Mouse (Mus musculus): Measurements from ENCODE around the gene Tnnt2. TPM values are rescaled to one million over a fixed set of nuclear protein-coding genes. Genes with fewer than 3 reads are reported as not detected.

The Tnnt2 gene
- not detected in 2 replicates for polyA plus RNA-seq (2012)

DNA sequence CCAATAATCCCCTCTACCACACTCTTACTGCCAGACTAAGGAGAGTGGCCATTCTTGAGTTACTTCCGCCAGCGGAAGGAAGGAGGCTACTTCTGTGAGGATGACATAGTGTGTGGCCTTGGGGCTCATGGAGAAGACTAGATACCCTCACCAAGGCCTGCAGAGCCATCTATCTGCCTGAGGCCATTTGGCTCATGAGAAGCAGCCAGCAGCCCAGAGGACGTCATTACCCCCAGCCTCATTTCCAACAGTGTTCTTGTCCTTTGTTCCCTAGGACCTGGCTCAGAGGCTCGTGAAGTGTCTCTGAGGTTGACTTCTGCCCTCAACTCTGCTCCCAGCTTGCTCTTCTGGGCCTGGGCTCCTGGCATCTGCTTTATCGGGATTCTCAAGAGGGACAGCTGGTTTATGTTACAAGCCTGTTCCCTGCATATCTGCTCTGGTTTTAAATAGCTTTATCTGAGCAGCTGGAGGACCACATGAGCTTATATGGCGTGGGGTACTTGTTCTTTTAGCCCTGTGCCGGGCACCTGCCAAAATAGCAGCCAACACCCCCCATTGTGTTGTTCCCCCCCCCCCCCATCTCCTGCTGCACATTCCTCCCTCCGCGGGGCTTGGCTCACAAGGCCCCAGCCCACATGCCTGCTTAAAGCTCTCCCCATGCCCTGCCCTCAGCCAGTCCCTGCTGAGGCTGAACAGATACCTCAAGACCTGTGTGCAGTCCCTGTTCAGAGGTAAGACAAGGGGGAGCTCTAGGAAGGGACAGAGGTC is at the start of gene Tnnt2:
TSS of gene Tnnt2 (plus strand) at position 639 of the 768 bp plus-strand sequence.
- TF ChIP-seq GATA1 (IDR thresholded peaks at IDR 0.05; ENCODE audit: low read length) = no peak

GRCm38 (mm10) chr1:135787799-135788198 is 48.4 kb upstream of the Tnnt2 start:
- TF ChIP-seq GATA1 (IDR thresholded peaks at IDR 0.05; ENCODE audit: low read length) = no peak

DNA sequence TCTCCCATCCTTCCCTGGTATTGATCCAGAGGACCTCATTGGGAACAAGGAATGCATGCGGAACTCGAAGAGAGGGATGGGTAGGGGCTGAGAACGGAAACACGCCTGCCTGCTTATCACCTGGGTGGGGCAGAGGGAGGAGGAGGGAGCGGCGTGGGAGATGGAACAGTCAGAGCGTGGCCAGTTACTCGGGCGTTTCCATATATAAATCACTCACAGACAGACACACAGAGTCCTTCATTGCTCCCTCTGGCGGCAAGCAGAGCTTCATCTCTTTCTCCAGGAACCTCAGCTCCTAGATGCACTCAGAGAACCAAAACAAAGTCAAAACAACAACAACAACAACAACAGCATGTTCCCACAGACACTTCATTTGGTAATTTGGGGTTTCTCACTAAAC is 47.4 kb upstream of the Tnnt2 start:
- TF ChIP-seq GATA1 (IDR thresholded peaks at IDR 0.05; ENCODE audit: low read length) = no peak

DNA sequence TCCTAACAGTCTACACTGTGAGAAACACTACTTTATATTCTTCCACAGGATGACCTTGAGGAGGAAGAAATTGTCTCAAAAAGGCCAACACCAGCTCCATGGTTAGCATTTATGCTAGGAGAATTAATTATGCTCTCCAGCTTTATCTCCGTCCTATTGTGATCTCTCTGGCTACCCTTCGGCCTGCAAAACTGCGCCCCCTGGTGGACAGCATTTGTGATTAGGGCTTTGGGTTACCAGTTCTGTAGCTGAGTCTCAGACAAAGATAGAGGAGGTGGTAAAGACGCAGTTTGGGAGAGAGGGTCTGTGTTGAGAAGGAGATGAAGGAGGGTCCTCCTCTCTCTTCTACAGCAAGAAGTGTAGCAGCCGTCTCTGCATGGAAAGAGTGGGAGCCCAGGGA is 46.3 kb upstream of the Tnnt2 start:
- no peak for TF ChIP-seq GATA1 (IDR thresholded peaks at IDR 0.05; ENCODE audit: low read length)

- no peak for TF ChIP-seq GATA1 (IDR thresholded peaks at IDR 0.05; ENCODE audit: low read length)
Measured at GRCm38 (mm10) chr1:135792143-135792939, 43.8 kb upstream of the Tnnt2 start.

DNA sequence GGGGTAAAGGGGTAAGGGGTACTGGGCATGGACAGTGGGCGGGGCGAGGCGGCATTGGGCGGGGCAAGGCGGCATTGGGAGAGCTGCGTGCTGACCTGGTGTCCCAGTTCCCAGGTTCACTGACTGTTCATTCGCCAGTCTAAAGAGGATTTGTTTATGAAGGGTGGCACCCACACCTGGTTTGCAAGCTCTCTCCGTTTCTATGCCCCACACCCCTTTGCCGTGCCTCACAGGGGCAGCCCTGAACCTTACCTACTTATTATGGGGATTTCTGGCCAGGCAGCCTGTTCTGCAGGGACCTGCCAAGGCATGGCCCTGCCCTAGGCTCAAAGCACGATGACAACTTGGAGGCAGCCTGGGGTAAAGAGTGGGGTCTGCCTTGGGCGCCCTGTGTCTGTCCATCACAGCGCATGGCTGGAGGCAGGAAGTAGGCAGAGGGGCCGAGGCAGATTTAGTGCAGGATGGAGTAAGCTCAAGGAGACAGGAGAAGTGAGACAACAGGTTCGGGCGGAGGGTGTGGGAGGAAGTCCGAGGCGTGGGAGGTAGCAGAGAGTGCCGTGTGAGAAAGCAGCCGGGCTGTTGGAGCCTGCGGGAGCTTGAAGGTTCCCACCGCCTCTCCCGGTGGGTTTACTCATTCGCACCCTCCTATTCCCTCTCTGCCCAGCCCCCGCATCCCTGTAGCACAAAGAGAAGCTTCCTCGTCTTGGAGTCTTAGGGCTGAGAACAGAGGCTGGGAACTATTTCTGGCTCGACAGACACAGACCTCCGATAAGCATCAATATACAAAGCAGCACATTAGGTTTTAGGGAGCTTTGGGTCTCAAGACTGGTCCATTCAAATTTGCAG is 42.6 kb upstream of the Tnnt2 start:
- no peak for TF ChIP-seq GATA1 (IDR thresholded peaks at IDR 0.05; ENCODE audit: low read length)

DNA sequence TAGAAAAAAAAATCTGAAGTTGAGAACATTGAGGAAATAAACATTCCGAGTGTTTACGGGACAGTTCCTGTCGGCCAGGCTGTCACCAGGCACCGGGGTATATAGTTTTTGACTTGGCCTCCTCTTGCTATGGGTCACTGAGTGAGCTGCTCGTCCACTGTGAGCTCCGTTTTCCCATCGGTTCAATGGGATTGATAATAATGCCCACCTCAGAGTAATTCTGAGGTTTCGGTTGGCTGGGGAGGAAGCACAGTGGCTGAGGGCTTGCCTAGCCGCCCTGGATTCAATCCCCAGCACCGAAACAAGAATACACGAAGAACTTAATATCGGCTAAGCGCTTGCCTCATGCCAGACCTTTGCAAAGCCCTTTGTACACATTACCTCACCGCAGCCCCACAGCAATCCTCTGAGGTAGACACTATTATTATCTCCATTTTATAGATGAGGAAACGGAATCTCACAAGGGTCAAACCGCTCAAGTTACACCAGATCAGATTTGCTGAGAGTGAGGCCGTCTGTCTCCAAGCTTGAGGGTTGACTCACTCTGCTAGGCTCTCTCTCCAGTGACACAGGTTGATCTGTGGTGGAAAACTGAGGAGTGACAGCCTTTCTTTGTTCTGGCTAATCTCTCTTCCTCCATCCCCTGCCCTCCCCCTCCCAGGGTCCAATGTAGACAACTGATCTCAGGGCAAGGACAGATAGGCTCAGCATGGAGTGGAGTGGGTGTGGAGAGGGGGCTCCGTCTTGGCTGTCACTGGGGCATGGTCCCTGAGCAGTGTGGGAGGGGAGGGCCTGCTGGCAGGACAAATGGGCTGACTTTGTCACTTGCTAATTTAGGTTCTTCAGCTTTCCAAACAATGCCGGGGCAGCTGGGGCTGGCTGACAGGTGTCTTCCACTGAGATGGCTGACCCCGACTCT is 41.7 kb upstream of the Tnnt2 start:
- TF ChIP-seq GATA1 (IDR thresholded peaks at IDR 0.05; ENCODE audit: low read length) = no peak

DNA sequence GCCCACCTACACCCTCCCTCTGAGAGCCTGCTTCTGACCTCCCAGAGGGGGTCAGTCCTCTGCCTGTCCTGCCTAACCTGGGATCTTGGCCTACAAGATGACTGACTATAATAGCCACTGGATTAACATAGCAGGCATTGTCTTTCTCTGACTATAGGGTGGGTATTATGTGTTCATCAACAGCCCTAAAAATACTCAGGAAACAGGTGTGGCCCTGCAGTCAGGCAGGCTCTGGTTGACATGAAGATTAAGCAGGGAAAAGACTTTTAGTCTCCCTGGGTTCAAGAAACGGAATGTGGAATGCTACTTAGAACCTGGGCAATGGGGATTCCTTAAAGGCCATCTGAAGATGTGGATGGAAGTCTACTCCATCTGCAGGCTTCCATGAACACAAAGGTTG is 37.7 kb upstream of the Tnnt2 start:
- TF ChIP-seq GATA1 (IDR thresholded peaks at IDR 0.05; ENCODE audit: low read length) = no peak

DNA sequence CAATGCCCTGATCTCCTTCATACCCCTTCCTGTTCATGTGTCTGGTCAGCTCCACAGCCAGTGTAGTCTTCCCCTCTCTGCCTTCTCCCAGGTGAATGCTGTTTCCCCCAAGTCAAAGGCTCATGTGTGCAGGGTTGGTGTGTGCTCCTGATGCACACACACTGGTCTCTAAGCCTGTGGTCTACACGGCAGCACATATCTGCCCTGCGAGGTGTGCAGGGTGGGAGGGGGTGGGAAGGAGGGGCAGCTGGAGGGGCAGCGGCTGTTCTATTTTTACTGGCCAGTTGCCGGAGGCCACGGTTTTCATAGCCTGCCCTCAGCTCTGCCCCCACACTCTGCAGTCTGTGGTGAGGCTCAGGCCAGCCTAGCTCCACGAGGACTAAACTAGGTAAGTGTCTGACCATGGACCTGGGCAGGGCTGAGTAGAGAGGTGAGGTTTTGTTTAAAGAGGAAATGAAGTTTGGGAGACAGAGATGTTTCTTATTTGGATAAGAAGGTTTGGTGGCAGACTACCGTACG is 37.0 kb upstream of the Tnnt2 start:
- no peak for TF ChIP-seq GATA1 (IDR thresholded peaks at IDR 0.05; ENCODE audit: low read length)

DNA sequence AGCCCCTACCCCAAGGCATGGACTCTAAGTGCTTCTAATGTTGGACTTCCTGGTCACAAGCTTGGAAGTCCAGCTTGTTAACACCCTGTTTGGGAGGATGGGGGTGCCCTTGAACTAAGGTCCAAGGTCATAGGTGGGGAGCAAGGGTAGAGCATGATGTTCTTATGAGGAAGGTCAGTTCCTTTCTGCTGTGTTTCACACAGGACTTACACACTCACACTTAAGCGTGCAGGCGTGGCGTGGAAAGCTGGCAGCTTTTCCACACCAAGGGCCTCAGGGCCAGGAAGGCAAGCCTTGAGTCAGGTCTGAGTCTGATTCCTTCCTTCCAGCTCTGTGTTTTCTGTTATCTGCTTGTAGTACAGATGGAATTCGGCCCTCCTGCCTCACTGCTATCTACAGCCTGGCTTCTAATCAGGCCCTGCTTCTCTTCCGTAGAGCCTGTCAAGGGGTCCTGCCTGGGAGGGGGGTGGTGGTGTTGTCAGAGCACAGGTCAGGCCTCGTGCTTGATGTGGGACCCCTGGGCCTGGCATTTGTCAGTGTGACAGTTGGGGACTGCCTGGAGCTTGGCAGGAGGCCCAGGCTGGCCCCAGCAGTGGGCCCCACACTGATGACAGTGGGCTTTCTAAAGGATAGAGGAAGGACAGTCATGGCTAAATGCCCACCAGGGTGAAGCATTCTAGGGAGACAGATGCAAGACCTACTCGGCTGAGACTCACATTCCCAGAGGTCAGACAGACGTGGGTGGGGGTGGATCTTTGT is 35.8 kb upstream of the Tnnt2 start:
- TF ChIP-seq GATA1 (IDR thresholded peaks at IDR 0.05; ENCODE audit: low read length) = no peak

GRCm38 (mm10) chr1:135807546-135807945 is 28.6 kb upstream of the Tnnt2 start:
- no peak for TF ChIP-seq GATA1 (IDR thresholded peaks at IDR 0.05; ENCODE audit: low read length)

DNA sequence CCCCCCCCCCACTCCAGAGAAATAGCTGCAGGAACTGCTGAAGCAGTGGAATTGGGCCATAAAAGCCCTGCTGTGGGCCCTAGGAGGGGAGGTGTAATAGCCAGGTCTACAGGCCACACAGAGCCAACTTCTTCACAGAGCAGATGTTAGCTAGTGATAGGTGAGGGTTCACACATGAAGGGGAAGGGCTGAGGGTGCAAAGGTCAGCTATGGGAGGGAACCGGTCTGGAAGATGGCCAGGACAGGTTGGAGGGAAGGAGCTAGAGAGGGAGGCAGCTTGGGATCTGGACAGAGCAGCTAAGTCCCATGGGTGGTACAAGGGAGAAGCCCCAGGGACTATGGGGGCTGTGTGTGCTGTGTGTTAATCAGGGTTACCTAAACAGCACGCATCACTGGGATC is 26.0 kb upstream of the Tnnt2 start:
- no peak for TF ChIP-seq GATA1 (IDR thresholded peaks at IDR 0.05; ENCODE audit: low read length)

GRCm38 (mm10) chr1:135811016-135811646 is 25.0 kb upstream of the Tnnt2 start:
- TF ChIP-seq GATA1 (IDR thresholded peaks at IDR 0.05; ENCODE audit: low read length) = no peak
